Mouse (Mus musculus) spleen, postnatal 10 days (tissue): ENCODE results near the gene Vmn2r104.

Experiments
- DNase-seq, 2 experiments: peaks; one replicate each; pipeline ENCODE4 v3.0.0; 2021 to 2022; ENCODE audit warnings: low spot score in 2 of 2

Gene Vmn2r104

GRCm38 (mm10) chr17:20048236-20048635, at the start of gene Vmn2r104:
TSS of gene Vmn2r104 (minus strand) at chr17:20048336.
- DNase-seq: no peak

GRCm38 (mm10) chr17:20074090-20074489, 26.0 kb upstream of the Vmn2r104 start:
- DNase-seq: no peak

GRCm38 (mm10) chr17:20071656-20072396, 23.7 kb upstream of the Vmn2r104 start:
- DNase-seq: no peak
